Mouse (Mus musculus): ENCODE data around the gene Cct7.
"Not testable (repeated sequence)": the region's sequence is repeated elsewhere in the genome, so short reads cannot be mapped to it uniquely, and the experiment has no call there.

Cct7 gene

DNA sequence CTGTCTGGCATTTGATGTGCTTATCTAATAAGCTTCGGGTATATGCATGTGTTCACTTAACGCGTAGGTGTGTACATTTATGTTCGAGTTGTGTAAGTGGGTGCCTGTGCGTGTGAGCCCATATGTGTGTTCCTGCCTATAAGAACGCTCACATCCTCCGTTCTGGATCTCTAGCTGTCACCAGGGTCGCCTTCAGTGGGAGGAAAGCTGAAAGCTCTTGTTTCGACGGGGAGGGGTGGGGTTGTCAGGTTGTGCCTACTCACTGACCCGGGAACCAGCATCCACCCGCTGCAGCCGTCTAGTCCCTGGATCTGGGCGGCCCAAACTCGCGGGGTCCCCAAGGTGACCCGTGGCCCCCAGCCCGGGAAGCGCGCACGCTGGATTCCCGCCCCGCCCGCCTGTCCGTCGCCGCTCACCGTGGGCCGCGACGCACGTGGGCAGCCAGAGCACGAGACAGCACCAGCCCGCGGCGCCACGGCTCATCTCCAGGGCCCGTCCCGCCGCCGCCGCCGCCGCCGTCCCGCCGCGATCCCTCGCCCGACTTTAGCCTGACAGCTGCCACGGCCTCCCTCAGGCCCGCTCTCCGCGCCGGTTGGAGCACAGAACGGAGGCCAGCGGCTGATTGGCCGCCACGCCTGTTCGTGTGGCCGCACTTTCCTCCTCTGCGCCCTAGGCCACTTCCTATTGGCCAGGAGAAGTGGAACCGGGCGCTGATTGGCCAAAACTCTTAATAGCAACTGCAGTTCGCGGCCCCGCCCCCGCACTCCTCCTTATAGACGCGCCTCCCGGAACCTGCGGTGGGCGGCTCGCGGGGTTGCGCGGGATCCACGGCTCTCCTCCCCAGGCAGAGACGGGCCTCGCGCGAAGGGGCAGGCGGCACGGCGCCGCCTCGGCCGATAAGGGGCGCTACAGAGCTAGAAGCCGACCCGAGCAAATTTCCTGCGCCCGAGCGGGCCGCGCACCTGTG, at the start of gene Cct7:
Gene Cct7 (plus strand): TSS at position 818 of the 967 bp plus-strand sequence.
- in situ Hi-C loops (cut with MboI, MseI) = no loop called here

GRCm38 (mm10) chr6:85402613-85403012, 48.7 kb upstream of the Cct7 start:
- in situ Hi-C loops (cut with MboI, MseI) = loop anchor here (25.0 kb wide), 1 partner anchor 240 kb away; no protein-coding TSS in a partner anchor

DNA sequence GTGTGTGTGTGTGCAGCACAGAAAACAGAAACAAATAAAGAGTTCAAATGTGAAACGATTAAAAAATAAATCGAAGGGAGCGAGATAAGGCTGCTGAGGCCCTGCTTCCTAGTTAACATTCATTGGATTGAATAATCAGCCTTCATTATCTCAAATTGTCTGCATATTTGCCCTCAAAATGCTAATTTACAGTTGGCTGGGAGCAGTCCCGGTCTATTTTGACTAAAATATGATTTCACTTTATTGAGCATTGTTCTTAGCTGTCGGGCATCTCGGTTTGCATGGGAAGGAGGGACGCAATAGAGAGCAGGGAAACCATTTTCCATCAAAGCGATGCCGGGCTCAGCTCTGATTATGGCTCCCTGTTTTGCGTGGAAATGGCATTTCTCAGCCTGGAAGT, 48.3 kb upstream of the Cct7 start:
- in situ Hi-C loops (cut with MboI, MseI) = loop anchor here (25.0 kb wide), 1 partner anchor 241 kb away; no protein-coding TSS in a partner anchor

- in situ Hi-C loops (cut with MboI, MseI) = loop anchor here (25.0 kb wide), 1 partner anchor 247 kb away; no protein-coding TSS in a partner anchor
These were observed 42.3 kb upstream of the Cct7 start for GRCm38 (mm10) chr6:85409003-85409402.

DNA sequence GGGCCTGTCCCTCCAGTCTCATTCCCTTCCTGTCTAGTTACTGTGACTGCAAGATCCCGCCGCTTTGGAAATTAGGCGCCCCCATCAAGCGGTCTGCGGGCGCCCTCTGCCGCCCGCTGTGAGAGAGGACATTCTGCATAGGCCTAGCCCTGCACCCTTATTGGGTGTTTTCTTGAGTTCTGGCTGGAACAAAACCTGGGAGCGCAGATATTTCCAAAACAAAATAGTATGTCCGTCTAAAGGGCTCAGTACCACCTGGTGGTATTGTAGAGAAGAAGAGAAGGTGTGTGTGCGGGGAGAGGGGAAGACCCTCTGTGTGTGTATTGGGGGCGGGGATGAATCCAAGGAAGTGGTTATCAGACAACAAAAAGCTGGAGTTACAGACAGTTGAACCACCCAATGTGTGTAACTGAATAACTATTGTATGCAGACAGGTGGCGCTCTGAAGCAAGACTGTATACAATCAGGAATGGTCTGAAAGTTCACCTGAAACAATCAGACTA, 40.5 kb upstream of the Cct7 start:
- in situ Hi-C loops (cut with MboI, MseI) = loop anchor here (25.0 kb wide), 1 partner anchor 249 kb away; no protein-coding TSS in a partner anchor

GRCm38 (mm10) chr6:85415829-85416228, 35.5 kb upstream of the Cct7 start:
- in situ Hi-C loops (cut with MboI, MseI) = loop anchor here (25.0 kb wide), 1 partner anchor 254 kb away; no protein-coding TSS in a partner anchor

DNA sequence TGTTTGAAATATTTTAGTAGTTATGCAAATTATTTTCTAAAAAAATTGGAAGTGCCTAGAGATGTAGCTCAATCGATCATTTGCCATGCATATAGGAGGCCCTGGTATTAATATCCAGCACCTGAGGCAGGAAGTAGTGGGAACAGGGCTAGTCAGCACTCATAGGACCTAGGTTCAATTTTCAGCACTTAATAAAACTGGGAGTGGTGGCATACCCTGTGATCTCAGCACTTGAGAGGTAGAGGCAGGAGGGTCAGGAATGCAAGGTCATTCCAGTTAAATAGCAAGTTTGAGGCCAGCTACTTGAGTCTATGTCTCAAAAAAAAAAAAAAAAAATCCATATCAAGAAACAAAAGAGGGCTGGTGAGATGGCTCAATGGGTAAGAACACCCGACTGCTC, 32.2 kb upstream of the Cct7 start:
- in situ Hi-C loops (cut with MboI, MseI) = loop anchor here (25.0 kb wide), 1 partner anchor 257 kb away; no protein-coding TSS in a partner anchor

DNA sequence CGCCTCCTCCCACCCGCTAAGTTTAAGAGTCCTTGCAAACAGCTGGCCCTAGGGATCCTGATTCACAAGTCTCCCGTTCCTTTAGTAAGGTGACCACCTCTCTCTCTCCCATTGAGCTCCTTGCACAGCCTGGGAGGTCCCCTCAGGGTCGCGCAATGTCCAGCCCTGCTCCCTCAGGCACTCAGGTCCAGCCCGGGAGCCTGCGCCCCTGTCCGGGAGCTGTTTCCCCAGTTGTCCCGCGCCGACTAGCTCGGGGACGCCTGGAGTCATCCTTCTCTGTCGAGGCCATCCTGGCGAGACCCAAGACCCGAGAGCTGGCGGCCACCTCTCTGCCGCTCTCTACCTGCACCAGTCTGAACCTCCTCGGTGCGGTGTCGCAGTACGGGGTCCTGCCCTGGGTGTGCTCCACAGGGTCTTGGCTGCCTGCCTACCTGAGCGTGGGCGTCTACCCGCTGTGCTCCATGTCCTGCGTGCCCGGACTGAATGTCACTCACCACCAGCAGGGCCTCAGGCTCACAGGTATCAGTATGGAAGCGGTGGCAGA, 27.4 kb upstream of the Cct7 start, which contains the start of gene Noto:
Gene Noto (plus strand): TSS at position 51 of the 544 bp plus-strand sequence.
- in situ Hi-C loops (cut with MboI, MseI) = loop anchor here (25.0 kb wide), 1 partner anchor 262 kb away; no protein-coding TSS in a partner anchor

DNA sequence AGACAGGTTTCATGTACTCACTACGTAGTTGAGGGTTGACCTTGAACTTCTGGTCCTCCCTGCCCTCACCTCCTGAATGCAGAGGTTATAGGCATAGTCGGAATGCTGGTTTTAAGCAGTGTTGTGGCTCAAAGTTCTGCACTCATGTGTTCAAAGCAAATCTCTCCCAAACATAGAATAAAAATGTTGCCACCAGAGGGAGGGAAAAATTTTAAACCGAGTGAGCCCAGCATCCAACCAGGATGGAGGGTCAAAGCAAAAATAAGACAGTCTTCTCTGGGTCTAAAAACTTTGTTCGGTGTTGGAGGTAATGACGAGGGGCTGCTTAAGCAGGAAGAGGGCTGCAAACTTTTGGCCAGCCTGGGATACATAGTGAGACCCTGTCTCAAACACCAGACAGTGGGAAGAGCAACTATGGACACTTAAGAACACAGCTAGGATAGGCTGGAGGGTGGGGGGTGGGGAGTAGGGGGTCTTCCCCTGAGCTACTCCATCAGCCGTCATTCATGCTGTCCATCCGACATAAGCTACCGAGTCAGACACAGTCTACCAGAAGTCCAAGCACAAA, 20.0 kb upstream of the Cct7 start:
- in situ Hi-C loops (cut with MboI, MseI) = loop anchor here (10.0 kb wide), 1 partner anchor 483 kb away; the partner anchor contains the start of genes Nat8f1 and Tprkb

DNA sequence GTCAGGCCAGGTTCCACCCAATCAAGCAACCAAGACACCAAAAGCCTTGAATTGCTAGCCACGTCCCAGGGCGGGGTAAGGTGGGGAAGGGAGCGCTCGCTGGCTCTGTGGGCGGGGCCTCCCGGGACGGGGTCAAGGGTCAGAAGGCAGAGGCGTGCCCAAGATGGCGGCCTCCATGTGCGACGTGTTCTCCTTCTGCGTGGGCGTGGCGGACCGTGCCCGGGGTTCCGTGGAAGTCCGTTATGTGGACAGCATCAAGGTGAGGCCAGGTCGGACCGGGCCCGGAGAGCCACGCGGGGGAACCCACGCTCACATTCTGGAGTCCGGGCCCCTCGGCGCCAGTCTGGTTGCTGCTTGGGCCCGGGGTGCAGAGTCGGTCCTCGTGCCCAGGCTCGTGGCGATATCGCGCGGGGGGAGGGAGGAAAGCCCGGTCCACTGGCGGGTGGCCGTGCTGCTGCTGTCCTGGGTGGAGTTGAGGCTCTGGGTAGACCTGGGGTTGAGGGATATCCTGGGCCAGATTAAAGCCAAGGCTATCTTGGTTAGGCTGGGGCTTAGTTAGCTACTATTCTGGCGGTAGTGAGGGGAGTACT, 19.4 kb upstream of the Cct7 start, which contains the start of gene Smyd5:
Gene Smyd5 (plus strand): TSS at position 148 of the 590 bp plus-strand sequence.
- in situ Hi-C loops (cut with MboI, MseI) = loop anchor here (10.0 kb wide), 1 partner anchor 483 kb away; the partner anchor contains the start of genes Nat8f1 and Tprkb

DNA sequence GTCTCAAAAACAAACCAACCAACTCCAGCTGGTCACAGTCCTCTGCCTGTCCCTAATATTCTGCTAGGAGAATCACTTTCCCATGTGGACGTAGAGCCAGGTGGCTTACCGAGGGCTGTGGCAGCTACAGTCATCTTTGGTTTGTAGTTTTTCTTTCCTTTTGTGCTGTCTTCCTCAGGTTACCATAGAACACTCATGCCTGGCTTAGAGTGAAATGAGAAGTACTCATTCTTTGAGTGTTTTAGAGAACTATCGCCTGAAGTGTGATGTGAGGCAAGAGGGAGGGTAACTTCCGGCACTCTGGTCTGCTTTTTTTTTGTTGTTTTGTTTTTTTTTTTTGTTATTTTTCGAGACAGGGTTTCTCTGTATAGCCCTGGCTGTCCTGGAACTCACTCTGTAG, 17.4 kb upstream of the Cct7 start:
- in situ Hi-C loops (cut with MboI, MseI) = loop anchor here (10.0 kb wide), 1 partner anchor 481 kb away; the partner anchor contains the start of genes Nat8f1 and Tprkb

DNA sequence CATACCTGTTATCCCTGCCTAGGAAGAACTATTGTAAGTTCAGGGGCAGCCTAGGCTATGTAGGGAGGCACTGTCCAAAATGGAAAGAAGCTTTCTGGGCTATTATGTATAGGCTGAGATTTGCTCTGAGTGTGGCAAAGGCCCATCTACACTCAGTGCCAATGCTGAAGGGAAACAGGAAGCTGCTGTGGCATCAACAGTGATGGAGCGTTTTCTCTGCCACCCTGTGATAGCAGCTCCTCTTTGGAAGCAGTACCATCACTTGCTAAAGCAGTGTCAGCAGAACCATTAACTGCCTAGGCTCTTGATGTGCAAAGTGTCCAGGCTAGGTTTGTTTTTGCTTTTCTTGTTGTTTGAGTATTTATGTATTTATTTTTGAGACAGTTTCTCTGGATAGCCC, 15.1 kb upstream of the Cct7 start:
- in situ Hi-C loops (cut with MboI, MseI) = loop anchor here (10.0 kb wide), 1 partner anchor 479 kb away; the partner anchor contains the start of genes Nat8f1 and Tprkb

GRCm38 (mm10) chr6:85436631-85437030, 14.7 kb upstream of the Cct7 start:
- in situ Hi-C loops (cut with MboI, MseI) = loop anchor here (10.0 kb wide), 1 partner anchor 478 kb away; the partner anchor contains the start of genes Nat8f1 and Tprkb

DNA sequence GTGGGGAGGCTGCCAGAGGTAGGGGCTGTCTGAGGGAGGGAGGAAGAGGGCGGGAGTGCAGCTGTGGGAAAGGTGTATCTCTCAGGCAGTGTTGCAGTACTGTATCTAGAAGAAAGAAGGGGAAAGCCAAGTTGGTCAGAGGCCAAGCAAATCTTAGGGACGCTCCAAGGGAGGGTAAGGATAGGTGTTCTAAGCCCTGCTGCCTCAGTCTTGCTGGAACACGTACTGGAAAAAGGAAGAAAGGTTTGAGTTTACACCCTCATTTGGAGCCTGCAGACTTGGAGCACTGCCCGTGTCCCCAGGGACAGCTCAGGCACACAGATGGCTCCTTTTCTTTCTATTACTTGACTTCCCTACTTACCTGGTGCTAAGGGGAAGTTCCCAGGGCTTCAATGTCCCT, 10.2 kb upstream of the Cct7 start:
- in situ Hi-C loops (cut with MboI, MseI) = no loop called here

GRCm38 (mm10) chr6:85443488-85444233, 7.7 kb upstream of the Cct7 start:
- in situ Hi-C loops (cut with MboI, MseI) = no loop called here

GRCm38 (mm10) chr6:85444266-85444965, 6.9 kb upstream of the Cct7 start:
- in situ Hi-C loops (cut with MboI, MseI) = no loop called here

DNA sequence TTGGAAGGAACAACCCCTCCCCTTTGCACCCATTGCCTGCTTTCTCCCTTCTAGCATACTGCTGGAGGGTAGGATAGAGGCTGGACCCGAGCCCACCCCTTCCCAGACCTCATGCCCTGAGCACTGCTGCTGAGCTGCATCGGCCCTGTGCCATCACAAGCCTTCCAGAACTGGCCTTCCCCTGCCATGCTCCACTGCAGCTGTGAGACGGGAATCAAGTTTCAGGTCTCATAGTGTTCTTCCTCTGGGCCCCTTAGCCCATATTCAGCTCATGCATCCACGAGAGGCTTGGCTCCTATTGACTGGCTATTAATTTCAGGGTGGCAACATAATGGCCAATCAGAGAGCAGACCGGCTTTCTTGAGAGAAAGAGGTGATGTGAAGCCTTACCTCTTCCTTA, 6.0 kb upstream of the Cct7 start:
- in situ Hi-C loops (cut with MboI, MseI) = no loop called here

GRCm38 (mm10) chr6:85447351-85447750, 4.0 kb upstream of the Cct7 start:
- in situ Hi-C loops (cut with MboI, MseI) = no loop called here

DNA sequence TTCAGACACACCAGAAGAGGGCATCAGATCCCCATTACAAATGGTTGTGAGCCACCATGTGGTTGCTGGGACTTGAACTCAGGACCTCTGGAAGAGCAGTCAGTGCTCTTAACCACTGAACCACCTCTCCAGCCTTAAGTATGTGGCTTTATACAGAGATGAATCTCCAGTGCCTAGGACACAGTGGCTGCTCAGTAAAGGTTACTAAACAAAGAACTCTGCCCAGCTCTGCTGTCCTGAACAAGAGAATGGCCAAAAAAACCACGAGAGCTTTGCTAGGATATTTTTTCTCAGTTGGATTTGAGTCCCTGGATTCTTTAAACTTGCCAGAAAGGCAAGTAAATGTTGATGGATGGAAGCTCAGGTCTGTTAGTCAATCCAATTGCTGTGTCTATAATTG, 1.2 kb upstream of the Cct7 start:
- in situ Hi-C loops (cut with MboI, MseI) = not testable (repeated sequence)
